Mouse (Mus musculus) cortical plate, adult 2 months (tissue): Measurements from ENCODE around the gene Map1b. TPM values are rescaled to one million over a fixed set of nuclear protein-coding genes. Genes with fewer than 3 reads are reported as not detected.

Experiments
- H3K27ac ChIP-seq: fragments of 200-500 bp; 2 replicates; pipeline ENCODE4 v1.5.1; 2012; ENCODE audit warnings: low read length, control low read depth, inconsistent platforms; ENCODE audit not compliant: insufficient read depth
- H3K4me1 ChIP-seq: fragments of 200-500 bp; 2 replicates; pipeline ENCODE4 v1.6.1; 2011; ENCODE audit warnings: low read length; ENCODE audit not compliant: control insufficient read depth, insufficient read depth
- H3K4me3 ChIP-seq: fragments of 200-500 bp; 2 replicates; pipeline ENCODE4 v1.5.1; 2011; ENCODE audit warnings: mild to moderate bottlenecking, low read length, control low read depth; ENCODE audit not compliant: insufficient read depth
- CTCF ChIP-seq: fragments of 200-500 bp; IDR thresholded peaks from 2 replicates; pipeline ENCODE4 v1.5.1; 2011; ENCODE audit warnings: mild to moderate bottlenecking, control low read depth, low read length; ENCODE audit not compliant: insufficient read depth; ENCODE audit errors: extremely low read depth
- POLR2A ChIP-seq: fragments of 200-500 bp; IDR thresholded peaks from 2 replicates; pipeline ENCODE4 v1.6.1; 2011; ENCODE audit warnings: mild to moderate bottlenecking, low read length, control low read depth; ENCODE audit not compliant: insufficient read depth; ENCODE audit errors: extremely low read depth
- polyA plus RNA-seq: library from polyadenylated mRNA; depleted of rRNA; stranded (reverse); fragments of >200 nt; gene quantifications from 2 replicates; pipeline ENCODE4 v1.2.3, GENCODE M21; 2012

Gene Map1b
- polyA plus RNA-seq, 1 experiment = 134 TPM

DNA sequence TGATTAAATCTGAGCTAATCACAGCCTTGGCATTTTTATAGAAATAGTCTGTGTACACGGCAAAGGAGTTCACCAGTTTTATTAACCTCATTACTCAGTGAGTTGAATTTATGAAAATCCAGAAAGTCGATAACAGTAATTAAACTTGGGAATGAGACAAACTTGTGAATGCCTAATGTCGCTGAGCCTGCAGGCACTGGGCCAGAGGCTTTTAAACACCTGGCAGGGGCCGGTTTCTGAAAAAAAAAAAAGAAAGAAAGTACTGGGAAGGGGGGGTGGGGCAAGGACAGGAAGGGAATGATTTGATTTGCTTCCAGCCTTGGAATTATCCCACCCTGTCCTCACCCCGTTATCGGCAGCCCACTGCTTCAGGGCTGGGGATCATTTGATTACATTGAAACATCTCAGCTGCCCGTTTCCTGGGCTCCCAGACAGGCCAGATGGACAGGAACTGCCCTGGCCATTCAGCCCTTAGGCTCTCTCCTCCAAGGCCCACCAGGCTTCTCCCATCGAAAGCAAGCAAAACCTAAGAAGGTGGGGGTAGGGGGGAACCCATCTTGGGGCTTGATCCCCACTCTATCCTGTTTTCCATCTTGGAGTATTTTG, 21.7 kb upstream of the Map1b start:
- no peak for TF ChIP-seq POLR2A
- TF ChIP-seq CTCF = no peak
- Histone ChIP-seq H3K4me1 (no peaks in the 10 kb centered on the region), H3K27ac (no peak overlapping the region), H3K4me3 (no peak overlapping the region)

DNA sequence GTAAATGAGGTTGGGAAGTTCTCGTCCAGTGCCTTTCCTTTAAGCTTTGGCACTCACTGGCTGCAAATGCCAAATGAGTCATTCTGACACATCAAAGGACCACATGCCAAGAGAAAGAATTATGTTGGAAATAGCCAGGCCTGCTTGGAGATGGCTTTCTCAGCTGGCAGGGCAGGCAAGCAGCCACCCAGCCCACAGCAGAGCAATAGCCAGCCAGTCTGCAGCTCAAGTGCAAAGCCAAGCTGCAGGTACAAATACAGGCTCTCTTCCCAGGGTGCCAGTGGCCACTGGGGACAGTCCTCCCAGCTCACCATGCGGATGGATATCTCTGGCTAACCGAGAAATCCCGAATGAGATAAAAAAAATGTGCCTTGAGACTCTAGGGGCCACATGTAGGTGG, 12.1 kb upstream of the Map1b start:
- 0 out of 2 replicates have a peak, but pooled peaks cover 3% of the 10 kb centered on the region for H3K4me1 ChIP-seq
- TF ChIP-seq CTCF = no peak
- no peak for TF ChIP-seq POLR2A
- H3K4me3 ChIP-seq = no peak overlapping the region
- no peak overlapping the region for H3K27ac ChIP-seq

DNA sequence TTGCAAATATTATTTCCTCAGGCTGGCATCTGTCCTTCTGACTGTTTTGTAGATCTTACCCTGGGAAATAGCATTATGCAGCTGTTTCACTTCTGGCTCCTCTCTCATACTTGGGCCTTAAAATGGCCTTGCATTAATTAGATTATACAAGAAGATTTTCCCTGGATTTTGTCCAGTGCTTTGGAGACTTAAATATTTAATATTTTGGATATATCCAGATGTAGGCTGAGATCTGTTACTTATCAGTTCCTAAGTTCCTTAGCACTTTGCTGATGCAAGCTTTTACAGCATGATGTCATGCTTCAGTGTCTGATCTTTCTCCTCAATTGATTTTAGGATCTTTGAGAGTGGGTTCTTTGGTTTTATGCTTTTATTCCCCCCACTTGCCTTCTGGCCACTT, 11.6 kb upstream of the Map1b start:
- TF ChIP-seq POLR2A = no peak
- TF ChIP-seq CTCF = no peak
- Histone ChIP-seq H3K27ac (no peak overlapping the region), H3K4me3 (no peak overlapping the region), H3K4me1 (0 out of 2 replicates have a peak, but pooled peaks cover 3% of the 10 kb centered on the region)

DNA sequence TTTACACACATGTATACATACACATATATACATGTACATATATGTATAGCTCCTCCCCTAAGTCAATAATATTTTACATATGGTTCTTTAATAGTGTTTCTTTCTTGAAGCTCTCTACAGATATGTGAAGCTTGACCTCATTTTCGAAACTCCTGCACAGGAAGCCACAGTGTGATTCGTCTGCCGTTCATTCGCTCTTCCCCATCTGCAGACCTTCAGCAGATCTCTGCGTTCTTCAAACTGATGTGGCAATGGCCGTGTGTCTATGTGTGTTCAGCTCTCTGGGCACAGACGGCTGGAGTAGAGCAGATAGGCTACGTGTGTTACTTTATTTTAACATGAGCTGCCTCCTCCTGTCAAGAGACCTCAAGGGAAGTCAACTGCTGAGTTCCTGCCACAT, 9.2 kb upstream of the Map1b start:
- TF ChIP-seq POLR2A (no peak), CTCF (no peak)
- no peak overlapping the region for H3K4me3 ChIP-seq

DNA sequence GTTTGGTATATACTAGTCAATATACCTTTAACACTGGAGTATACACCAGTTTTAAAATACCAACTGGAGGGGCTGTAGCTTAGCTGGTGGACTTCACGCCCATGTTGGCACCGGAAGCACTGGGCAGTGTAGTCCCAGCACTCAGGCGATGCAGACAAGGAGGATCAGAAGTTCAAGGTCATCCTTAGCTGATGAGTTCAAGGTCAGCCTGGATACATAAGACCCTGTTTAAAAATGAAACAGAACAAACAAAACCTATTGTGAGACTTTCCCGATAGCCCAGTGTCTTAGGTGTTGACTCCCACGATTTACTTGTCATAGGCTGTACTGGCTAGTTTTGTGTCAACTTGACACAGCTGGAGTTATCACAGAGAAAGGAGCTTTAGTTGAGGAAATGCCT, 1.5 kb upstream of the Map1b start:
- TF ChIP-seq CTCF (no peak), POLR2A (no peak)
- Histone ChIP-seq H3K4me1 (no peaks in the 10 kb centered on the region), H3K4me3 (no peak overlapping the region), H3K27ac (no peak overlapping the region)

More for the DNA sequence above, 9.2 kb upstream of the Map1b start:
- Histone ChIP-seq H3K4me1 (0 out of 2 replicates have a peak, but pooled peaks cover 3% of the 10 kb centered on the region), H3K27ac (no peak overlapping the region)

DNA sequence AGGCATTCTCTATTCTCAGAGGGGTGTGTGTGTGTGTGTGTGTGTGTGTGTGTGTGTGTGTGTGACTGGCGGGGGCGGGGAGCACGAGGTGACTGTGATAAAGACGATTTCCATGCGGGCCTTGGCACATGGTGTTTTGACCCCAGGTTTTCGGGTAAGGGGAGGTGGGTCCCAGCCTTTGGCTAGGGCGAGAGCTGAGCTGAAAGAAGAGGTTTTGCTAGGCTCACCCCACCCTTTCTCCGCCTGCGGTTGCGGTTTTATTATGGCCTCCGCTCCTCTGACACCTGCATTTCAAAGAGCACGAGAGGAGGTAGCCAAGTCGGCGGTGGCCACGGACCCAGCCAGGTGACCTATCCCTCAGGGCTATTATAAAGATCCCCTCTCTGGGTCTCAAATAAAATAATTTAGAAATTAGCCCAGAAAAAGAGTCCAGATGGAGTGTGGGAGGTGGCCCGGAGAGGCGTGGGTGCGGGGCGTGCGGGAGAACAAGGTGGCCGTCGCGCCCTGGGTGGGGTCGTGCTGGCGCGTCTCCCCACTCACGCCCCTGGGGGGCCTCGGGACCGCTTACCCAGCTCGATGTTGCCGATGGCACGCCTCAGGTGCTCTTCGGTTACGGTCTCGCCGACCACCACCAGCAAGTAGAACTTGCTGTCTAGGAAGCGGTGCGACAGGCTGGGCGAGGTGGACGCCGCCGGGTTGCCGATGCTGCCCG, 448 bp downstream of the Map1b start:
- H3K4me1 ChIP-seq = peaks cover 3% of the 10 kb centered on the region; the same call in 1 of the 2 replicates
- H3K4me3 ChIP-seq = peak overlapping the region; percentile 97
- peak overlapping the region; percentile 98 for H3K27ac ChIP-seq
- TF ChIP-seq POLR2A (no peak), CTCF (no peak)

DNA sequence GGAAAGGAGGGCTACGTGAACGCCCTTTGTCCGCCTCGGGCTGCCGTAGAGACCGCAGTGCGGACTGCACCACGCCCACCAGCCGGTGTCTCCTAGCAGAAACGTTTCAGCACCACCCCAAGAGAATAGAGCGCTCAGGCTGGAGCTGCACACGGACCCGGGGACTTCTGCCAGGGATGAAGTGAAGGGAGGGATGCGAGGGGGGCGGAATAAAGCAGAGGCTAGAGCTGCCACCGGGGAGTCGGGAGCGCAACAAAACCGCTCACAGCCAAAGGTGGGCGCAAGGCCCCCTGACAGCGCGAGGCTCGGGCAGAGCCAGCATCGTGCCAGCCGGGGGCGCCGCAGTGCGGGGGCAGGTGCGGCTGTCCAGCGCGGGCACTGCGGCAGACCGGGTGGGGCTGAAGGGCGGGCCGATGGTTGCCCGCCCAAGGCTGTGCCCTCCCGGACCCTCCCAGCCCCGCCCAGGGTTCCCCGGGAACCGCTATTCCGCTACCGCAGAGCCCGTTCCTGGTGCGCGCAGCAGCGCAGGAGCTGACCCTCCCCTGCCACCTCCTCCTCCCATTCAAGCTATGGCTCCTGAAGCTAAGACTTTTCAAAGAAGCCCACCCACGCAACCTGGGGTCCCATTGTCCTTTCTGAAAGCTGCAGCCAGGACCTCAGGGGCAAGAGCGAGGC, 1.3 kb downstream of the Map1b start:
- peak overlapping the region; percentile 84 for H3K27ac ChIP-seq
- peaks cover 3% of the 10 kb centered on the region; the same call in 1 of the 2 replicates for H3K4me1 ChIP-seq
- H3K4me3 ChIP-seq = peak overlapping the region; percentile 97
- TF ChIP-seq POLR2A = peak; percentile 27; the same call in 1 of the 2 replicates
- no peak for TF ChIP-seq CTCF

DNA sequence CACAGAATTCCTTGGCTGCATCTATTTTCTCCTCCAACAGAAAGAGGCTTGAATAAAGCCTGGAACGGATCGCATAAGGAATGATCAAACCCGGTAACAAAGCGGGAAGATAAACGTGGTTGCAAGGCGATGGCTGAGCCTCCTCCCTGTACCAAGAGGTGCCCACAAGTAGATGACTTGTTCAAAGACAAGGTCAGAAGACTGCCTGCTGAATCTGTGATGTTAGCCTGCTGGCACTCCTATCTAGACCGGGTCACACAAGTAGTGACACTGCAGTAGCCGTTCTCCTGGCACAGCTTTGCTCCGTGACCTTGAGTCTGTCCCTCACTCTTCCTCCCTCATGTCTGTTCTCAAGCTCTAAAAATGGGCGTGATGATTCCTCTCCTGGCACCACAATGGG, 2.4 kb downstream of the Map1b start:
- H3K4me3 ChIP-seq = peak overlapping the region; percentile 97
- peaks cover 5% of the 10 kb centered on the region; the same call in 1 of the 2 replicates for H3K4me1 ChIP-seq
- H3K27ac ChIP-seq = no peak overlapping the region
- TF ChIP-seq CTCF = no peak
- TF ChIP-seq POLR2A = no peak

DNA sequence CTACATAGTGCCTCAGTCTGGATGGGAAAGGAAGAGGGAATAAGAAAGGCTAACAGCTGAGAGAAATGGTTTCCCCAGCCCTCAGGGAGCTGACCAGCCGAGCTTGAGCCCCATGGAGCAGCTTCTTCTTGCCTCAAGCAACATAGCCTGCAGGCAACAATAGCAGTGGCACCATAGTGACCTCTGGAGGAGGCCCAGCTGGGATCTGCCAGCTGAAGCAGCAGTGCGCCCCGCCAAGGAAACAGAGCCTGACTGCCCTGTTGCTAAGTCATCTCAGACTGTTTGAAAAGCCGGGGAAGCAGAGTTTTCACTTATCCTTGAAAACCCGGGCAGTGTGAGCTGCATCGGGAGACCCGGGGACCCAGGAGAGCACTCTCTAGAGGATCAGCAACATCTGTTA, 3.2 kb downstream of the Map1b start:
- Histone ChIP-seq H3K27ac (no peak overlapping the region), H3K4me3 (peak overlapping the region; percentile 41), H3K4me1 (peaks cover 11% of the 10 kb centered on the region)
- TF ChIP-seq CTCF (0 out of 2 replicates have a peak, but pooled peaks have one; percentile 29), POLR2A (no peak)
